Mouse (Mus musculus): ENCODE data around the gene Sprr2e.

Sprr2e gene

GRCm38 (mm10) chr3:92351843-92352242 is at the start of gene Sprr2e:
Gene Sprr2e (plus strand): TSS chr3:92352143.
- DNase-seq: no peak

GRCm38 (mm10) chr3:92307406-92307805 is 44.5 kb upstream of the Sprr2e start:
- no peak for DNase-seq

DNA sequence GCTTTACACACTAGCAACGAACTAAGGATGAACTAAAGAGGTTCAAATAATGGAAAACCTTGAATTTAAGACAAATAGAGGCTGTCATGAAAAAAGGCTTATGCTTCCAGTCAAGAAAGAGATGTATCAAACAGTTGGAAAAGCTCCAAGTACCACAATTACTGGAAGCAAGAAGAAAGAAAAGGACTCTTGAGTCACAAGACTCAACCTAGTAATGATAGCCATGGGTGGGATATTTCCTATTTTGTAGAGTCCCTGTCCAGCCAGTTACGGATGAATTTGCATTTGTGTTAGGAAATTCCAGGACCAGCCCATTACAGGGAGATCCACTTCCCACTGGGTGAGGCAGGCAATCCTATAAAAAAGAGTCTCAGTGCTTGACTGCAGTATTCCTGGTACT is 35.6 kb upstream of the Sprr2e start, which contains the start of gene Sprr2b:
Gene Sprr2b, plus strand, starts transcription at position 301 of the 400 bp plus-strand sequence.
- DNase-seq: no peak

- no peak for DNase-seq
Observed at GRCm38 (mm10) chr3:92317384-92317783, 34.6 kb upstream of the Sprr2e start.

DNA sequence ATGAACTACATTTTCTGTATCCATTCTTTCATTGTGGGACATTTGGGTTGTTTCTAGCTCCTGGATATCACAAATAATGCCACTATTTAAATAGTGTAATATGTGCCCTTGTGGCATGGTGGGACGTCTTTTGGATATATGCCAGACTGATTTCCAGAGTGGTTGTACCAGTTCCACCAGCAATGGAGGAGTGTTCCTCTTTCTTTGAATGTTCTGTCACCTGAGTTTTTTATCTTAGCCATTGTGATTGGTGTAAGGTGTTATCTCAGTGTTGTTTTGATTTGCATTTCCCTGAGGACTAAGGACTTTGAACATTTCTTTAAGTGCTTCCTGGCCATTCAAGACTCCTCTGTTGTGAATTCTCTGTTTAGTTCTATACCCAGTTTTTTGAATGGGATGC is 15.7 kb upstream of the Sprr2e start:
- no peak for DNase-seq

DNA sequence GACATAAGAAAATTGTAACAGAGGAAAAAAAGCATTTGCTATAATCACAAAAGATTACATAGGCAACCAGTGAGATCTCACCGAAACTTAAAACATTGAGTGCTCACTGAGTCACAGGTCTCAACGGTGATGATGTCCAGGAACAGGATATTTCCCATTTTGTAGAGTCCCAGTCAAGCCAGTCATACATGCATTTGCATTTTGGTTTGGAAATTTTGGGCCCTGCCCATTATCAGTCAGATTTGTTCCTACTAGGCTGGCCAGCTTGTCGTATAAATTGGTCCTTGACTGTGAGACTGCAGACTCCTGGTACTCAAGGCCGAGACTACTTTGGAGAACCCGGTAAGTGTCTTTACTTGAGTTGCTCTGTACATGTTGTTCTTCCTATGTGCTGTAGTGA is 13.1 kb upstream of the Sprr2e start, which contains the start of gene Sprr2d:
Gene Sprr2d, plus strand, starts transcription at position 301 of the 400 bp plus-strand sequence.
- no peak for DNase-seq

GRCm38 (mm10) chr3:92361619-92362018 is 9.7 kb downstream of the Sprr2e start:
- no peak for DNase-seq

DNA sequence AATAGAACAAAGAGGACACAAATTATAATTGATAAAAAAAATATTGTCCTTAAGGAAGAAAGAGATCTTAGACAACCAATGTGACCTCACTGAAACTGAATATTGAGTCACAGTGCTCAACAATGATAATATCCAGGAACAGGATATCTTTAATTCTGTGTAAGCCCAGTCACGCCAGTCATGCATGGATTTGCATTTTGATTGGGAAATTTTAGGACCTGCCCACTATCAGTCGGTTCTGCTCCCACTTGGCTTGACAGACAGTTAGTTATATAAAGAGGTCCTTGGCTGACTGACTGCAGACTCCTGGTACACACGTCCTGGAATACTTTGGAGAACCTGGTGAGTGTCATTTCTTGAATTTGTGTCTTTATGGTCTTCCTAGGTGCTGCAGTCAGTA is 12.9 kb downstream of the Sprr2e start, which contains the start of gene Sprr2f:
Gene Sprr2f, plus strand, starts transcription at position 301 of the 400 bp plus-strand sequence.
- no peak for DNase-seq

DNA sequence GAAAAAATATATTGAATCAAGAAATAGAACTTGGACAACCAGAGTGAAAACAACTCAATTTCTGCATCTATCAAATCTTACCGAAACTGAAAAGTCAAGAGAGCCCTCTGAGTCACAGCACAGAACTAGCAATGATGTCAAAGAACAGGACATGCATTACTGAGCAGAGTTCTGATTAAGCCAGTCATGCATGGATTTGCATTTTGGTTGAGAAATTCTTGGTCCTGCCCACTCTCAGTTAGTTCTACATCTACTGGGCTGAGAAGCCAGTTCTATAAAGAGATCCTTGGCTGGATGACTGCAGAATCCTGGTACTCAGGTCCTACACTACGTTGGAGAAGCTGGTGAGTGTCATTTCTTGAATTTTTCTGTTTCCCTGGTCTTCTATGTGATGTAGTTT is 21.7 kb downstream of the Sprr2e start:
- DNase-seq: no peak

DNA sequence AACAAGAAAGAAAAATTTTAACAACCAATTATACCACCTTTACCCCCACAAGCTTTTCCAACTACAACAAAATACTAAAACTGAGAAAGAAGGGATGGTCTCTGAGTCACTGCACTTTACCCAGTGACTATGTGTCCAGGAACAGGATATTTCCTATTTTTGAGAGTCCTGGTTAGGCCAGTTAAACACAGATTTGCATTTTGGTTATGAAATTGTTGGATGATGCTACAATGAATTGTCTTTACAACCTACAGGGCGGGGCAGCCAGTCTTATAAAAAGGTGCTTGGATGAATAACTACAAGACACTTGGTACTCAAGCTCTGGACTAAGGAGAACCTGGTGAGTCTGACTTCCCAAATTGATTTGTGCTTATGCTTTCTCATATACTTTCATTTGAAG is 33.4 kb downstream of the Sprr2e start, which contains the start of gene Sprr2h:
Gene Sprr2h, plus strand, starts transcription at position 301 of the 400 bp plus-strand sequence.
- no peak for DNase-seq

- no peak for DNase-seq
Observed at GRCm38 (mm10) chr3:92394301-92394700, 42.4 kb downstream of the Sprr2e start.
